Mouse (Mus musculus) induced T-regulatory cell, adult 2 months (primary cell): ENCODE measurements around the gene Akp3.

Source experiments
- DNase-seq: peaks from one replicate; pipeline ENCODE4 v3.0.0-alpha.2; 2012; ENCODE audit warnings: low read depth

The Akp3 gene

DNA sequence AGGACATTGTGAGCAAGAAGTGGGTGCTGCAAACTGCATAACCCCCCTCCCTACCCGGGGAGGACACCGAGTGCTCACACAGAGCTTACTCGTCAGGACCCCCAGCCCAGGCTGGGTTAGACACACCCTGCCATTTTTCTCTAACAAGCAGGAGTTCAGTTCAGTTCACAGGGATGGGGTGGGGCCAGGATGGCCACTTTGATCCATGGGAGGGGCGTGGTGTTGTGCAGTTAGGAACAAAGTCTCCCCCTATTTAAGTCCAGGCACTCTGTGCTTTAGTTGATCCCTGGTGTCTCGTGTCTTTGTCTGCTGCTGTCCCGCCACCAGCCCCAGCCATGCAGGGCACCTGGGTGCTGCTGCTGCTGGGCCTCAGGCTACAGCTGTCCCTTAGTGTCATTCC is at the start of gene Akp3:
Akp3 (plus strand) TSS at position 301 of the 400 bp plus-strand sequence.
- no peak for DNase-seq

DNA sequence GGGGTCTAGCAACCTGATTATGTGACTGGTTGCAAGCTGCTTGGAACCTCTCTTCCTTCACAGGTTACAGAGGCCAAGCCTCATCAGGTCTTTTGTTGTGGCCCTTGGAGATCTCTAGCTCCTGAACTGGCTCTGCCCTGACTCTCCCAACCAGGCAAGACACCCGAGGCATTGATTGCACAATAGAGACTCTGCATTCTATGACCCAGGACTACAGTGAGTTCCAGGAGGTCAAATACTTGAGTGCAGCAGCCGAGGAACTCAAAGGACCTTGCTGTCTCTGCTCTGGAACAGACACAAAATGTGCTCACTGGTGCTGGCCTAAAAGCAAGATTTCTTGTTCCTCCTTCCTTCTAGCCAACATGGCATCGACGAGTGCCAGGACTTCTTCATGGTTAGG is 38.6 kb upstream of the Akp3 start:
- no peak for DNase-seq

DNA sequence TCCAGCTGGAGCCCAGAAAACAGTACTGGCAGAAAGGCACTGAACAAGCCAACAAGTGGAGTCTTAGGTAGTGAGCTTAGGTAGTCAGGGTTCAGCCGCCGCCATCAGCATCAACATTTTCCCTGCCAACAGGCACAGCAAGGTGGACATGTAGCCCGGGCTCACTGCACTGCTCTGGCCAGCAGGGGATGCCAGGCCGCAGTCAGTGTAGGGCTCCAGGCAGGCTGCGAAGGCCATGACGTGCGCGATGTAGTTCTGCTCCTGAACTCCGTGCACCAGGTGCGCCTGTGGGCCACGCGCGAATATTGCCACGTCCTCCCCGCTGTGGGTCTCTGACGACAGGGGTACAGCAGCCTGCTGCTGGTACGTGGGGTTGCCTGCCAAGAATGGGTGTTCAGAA is 37.8 kb upstream of the Akp3 start:
- no peak for DNase-seq

DNA sequence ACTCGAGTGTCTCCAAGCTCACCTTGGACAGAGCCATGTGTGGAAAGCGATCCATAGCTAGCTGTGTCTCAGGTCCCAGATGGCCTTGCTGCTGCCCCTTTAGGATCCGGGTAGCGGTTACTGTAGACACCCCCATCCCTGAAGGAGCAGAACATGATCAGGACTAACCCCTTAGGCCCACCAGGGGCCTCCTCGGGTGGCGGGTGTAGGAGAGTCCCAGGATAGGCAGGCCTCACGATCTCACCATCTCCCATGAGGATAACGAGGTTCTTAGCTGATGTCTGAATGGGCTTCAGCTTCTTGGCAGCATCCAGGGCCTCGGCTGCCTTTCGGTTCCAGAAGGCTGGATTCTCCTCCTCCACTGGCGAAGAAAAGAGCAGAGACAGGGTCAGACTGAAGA is 35.5 kb upstream of the Akp3 start:
- no peak for DNase-seq

DNA sequence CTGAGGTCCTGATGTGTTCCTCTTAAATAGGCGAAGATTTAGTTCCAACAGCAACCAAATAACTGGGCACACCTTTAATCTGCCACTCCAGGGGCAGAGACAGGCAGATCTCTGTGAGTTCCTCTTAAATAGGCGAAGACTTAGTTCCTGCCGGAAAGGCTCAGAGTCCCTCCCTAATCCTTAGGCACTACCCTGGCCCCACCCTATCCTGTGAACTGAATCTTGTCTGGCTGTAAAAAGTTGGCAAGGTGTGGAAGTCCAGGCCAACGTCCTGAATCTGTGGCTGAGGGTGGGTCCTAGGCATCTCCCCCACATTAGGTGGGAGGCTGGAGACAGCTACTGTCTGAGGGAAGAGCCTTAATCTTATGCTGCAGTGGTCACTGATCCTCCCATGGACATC is 34.9 kb upstream of the Akp3 start, which contains the start of gene Alppl2:
Alppl2 (minus strand) TSS at position 101 of the 400 bp plus-strand sequence.
- DNase-seq: no peak

DNA sequence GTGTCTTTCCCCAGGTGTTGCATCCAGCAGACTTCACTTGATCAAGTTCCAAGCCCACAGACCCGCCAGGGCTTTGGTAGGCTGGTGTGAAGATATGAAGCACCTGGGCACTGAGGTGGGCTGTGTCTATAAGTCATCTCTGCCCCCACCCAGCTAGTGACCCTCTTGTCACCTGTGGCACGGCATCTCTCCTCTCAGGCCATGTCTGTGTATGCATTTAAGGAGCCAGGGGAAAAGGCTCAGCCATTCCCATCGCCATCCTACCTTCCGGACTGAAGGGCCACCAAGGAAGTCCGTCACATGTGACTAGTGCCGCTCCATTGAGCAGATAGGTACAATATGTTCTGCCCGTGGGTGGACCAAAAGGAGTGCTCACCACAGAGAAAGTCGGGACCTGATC is 29.1 kb upstream of the Akp3 start:
- DNase-seq: no peak

DNA sequence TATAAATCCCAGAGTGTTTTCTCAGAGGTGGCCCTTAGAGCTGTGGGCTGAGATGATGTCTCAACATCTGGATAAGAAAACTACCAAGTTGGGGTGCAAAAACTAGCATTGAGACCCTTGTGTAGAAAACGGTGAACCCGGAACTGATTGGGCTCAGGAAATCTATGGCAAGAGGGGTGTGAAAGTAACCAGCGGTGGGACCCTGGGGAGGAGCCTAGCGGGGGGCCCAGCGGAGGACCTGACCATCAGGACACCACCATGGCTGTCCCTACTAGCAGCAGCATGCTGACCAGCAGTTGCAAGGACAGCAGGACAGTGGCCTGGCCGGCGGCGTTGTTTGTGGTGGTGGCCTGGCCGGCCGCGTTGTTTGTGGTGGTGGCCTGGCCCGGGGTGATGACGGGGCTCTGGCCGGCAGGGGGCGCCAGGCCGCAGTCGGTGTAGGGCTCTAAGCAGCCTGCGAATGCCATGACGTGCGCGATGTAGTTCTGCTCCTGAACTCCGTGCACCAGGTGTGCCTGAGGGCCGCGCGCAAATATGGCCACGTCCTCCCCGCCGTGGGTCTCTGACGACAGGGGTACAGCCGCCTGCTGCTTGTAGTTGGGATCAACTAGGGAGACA is 26.3 kb upstream of the Akp3 start:
- peak; percentile 44 for DNase-seq

DNA sequence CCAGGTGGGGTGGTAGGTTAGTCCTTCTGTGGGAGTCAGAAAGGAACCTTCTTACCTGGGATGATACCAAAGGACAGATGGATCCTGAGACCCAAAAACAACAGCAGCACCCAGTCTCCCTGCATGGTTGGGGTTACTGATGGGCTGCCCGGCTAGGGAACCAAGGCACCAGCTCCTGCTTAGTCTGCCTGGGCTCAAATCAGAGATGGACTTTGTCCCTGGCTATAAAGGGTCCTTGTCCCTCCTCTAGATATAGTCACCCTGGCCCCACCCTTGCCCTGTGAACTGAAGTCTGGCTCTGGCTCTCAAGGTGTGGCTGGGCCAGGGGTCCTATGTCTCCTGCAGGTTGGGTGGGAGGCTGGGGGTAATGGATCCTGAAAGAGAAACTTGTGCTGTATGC is 23.4 kb upstream of the Akp3 start, which contains the start of gene Alpi:
Alpi (minus strand) TSS at position 196 of the 400 bp plus-strand sequence.
- DNase-seq: no peak

DNA sequence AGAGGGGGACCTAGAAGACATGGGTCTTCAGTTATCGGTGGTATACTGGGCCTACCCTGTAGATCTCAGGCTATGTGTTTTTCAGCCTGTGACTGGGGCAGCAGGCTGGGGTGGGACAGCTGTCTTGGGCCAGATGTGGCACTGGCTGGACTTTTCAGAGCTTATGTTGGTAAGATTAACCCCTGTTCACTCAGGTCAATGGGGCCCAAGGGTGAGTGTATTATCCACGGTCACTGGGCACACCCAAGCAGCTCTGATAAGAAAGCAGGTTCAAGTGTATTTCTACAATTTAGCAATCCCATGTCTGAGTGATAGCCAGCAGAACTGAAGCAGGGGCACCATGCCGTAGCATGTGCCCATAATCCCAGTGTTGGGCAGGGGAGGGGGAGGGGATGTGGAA is 22.7 kb upstream of the Akp3 start:
- DNase-seq: no peak

DNA sequence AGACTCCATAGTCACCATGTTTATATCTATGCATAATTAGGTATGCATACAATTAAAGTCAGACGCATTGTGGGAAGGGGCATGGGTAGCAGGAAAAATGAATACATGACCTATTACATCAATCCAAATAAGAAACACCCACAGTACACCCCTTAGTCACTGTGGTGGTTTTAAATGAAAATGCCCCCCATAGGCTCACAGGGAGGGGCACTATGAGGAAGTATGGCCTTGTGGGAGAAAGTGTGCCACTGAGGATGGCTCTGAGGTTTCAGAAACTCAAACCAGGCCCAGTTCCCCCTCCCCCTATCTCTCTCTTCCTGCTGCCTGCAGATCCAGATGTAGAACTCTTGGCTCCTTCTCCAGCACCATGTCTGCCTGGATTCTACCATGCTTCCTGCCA is 20.8 kb upstream of the Akp3 start:
- no peak for DNase-seq

DNA sequence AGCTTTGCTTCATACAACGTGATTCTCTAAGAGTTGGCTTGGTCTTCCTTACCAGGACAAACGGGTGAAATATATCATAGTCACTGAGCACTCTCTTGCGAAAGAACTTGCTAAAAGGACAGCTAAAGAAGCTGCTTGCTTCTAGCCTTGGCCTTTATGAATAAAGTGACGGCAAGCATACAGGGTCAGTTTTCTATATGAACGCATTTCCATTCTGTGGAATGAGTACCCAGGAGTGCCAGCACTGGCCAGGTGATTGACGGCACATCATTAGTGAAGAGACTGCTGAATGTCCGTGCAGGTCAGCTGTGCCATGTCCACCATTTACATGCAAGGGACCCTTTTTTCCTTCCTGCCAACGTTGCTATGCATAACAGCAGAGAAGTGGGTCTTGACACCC is 18.2 kb upstream of the Akp3 start:
- DNase-seq: no peak

DNA sequence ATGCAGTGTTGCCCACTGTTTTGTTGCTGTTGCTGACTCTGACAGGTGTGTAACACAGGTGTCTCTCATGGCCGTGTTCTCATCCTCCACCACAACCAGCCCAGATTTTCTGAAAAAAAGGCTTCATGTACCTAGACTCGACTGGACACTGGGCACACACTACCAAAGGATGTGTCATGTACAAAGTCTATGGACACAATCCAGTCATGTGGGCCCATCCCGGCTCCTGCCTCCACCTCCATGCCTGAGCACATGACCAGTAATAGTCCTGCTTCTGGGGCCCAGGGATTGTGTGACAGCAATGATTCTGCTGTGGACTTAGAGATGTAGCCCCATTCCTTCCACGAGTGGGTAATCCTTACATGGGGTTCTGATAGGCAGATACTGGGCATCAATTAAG is 16.2 kb upstream of the Akp3 start:
- no peak for DNase-seq

DNA sequence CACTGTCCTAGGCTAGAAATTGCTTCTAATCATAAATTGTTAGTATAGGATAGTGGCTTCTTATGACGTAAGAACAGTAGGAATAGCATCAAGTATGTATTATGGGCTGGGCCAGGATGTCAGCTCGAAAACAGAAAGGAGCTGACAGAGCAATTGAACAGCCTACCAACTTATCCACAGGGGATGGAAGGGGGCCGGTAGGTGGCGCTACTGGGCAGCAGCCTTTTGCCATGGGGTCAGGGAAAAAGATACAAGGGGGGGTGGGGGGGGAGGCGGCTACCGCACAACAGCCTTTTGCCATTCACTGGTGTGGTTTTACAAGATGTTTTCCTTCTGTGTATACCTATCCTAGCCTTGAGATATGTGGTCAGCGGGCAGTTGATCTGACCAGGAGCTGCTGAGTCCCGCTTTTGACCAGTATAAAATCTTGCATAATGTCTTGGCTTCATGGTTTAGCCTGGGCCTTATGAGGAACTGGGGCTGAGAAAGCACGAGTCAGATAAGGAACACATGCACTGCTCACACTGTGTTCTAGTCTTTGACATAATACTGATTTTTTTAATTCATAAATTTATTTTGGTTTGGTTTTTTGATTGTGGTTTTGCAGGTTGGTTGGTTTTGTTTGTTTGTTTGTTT is 12.9 kb upstream of the Akp3 start:
- DNase-seq: peak; percentile 24

DNA sequence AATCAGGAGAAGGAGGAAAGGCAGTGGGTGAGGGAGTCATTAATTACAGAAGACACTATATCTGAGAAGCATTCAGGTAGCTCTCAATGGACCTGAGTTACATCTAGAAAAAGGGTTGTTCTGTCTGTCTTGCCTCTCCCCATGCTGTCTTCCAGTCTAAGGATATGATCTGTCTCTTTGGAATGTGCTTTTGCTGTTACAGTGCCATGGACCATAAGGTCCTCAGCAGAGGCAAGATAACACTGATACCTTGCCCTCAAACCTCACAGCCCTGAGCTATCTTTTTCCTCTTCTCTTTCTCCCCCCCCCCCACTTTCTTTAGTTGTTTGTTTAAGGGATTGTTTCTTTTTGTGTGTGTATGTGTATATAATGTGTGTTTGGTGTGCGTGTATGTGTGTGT is 10.0 kb upstream of the Akp3 start:
- no peak for DNase-seq

DNA sequence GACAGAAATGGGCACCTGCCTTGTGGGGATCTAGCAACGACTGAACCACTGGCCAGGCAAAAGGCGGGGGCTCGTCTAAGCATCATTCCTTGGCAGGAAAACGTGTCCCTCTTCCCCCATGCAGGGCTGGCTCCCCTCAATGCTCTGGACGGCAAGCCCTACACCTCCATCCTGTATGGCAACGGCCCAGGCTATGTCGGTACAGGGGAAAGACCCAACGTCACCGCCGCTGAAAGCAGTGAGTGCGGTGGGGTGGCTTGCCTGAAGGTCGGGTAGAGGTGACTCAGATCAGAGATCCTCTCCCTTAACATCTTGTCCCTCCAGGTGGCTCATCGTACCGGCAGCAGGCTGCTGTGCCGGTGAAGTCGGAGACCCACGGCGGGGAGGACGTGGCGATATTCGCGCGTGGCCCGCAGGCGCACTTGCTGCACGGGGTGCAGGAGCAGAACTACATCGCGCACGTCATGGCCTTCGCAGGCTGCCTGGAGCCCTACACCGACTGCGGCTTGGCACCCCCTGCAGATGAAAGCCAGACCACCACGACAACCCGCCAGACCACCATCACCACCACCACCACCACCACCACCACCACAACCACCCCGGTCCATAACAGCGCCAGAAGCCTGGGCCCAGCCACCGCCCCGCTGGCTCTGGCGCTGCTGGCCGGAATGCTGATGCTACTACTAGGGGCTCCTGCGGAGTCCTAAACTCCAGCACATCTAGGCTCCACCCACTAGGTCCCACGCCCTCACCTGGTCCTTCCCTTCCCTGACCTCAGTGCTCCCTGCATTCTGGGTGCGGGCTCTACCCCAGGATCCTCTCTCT is 2.6 kb downstream of the Akp3 start:
- DNase-seq: no peak

DNA sequence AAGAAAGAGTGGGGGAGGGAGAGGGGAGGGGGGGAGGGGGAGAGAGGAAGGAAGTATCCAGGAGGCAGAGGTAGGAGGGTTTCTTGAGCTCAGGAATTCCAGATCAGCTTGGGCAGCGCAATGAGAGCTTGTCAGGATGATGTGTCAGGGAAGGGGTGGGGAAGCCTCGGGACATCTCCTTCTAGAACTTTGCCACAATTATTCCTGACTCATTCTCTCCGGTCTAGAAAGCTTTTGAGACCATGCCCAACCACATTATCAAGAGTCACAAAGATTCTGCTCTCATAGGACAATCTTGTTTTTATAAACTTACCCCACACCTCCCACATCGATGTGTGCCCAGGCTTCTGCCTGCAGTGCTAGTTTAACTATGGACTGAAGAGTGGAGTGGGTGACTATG is 7.0 kb downstream of the Akp3 start:
- DNase-seq: no peak

DNA sequence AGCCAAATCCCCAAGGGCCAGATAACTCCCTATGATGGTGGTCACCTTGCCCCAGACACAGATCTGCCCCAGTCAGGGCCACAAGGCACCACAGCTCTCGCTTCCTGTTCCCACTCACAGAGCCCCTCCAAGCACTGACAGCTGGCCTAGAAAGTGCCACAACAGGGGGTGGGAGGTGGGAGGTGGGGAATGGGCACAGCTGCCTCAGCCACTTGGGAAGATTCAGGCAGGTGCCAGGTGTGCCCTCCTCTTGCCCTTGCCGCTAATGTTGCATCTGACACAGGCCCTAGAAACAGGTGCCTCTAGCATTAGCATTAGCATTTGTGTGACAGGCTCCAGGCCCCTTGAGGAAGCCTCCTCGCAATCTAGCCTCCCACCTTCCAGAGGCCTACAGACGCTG is 16.8 kb downstream of the Akp3 start:
- DNase-seq: no peak

DNA sequence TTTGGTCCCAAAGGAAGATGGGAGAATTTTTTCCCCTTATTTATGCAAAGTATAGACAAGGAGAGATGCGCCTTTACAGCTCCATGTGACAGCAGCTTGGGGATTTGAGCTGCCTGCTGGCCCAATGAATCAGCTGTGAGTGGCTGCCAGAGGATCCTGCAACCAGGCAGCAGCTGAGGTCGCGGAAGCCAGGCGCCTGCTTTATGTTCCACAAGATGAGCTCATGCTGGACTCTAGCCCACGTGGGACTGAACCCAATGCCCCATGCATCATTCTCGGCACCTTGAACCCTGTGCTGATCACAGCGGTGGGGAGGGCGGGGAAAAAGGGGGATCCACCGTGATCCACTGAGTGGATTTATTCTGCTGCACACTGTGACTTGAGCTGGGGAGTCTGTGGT is 17.7 kb downstream of the Akp3 start:
- no peak for DNase-seq

DNA sequence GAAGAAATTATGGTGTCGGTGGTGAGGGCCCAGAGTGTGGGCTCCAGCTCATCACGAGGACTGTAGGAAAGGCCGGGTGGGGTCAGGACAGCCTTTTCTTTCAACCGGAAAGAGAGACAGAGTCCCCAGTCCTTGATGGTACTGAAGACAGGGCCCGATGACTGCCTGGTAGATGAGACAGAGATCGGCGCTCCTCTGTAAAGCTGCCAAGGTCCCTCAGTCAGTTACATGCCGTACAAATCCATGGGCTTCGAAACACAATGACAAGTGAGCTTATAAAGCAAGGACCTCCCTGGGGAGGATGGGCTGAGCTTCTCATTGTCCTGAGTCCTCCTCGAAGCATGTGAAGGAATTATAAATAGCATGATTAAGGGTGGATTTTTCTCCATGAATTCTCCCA is 18.4 kb downstream of the Akp3 start:
- no peak for DNase-seq

DNA sequence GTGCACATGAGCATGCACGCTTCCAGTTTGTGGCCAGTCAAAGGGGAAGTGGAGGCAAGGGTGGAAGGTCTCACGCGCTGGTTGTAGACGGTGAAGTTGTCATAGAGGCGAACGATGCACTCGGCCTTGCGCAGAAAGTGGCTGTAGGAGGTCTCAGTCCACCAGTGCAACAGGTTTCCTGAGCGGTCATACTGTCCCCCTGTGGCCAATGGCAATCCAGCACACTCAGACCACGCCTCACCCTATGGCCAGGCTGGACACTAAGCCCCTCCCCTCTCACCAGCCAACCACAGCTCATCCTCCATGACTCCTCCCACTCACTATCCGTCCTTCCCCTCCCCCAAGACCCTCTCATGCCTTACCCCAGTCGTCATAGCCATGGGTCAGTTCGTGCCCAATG is 24.6 kb downstream of the Akp3 start:
- DNase-seq: no peak

DNA sequence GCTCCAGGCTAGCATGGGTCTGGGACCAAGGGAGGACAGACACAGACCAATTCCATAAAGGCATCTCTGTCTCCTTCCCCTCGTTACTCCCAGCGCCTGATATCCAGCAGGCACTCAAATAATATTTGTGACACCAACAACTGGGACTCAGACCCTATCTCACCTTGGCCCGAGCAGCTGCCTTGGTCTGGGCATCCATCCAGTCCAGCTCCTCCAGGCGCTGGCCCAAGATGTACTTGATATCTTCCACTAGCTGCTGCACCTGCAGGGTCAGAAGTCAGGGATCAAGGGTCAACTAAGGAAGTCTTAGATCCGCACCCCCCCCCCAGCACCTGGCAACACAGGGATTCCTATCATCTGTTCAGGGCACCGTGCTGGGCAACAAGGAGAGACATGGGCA is 26.5 kb downstream of the Akp3 start:
- no peak for DNase-seq

DNA sequence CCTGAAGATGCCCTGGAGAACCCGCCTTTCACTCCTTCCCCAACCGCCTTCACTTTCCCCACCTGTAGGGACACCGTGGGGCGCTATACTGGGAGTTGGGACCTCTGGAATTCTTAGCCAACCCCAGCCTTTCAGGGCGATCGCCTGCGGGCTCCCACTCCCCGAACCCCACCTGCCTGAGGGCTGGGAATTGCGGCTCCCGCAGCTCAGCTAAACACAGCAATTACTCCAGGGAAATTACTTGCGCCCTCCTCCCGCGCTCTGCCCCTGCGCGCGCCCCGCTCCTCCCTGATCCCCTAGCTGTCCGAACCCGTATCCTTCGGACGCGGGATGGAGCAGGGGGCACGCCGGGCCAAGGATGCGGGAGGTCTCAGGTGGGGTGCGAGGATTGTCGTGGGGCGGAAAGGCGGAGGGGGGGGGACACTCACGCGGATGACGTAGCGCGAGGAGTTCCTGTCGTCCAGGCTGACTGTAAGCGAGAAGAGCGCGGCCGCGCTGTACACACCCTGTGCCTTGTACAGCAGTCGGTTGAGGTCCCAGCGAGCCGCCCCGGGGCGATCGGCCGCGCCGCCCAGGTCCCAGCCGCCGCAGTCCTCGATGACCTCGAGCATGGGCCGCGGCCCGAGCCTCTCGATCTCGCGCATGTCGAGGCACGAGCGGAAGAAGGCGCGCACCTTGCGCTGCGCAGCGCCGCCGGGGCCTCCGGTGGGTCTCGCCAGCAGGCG is 29.2 kb downstream of the Akp3 start:
- DNase-seq: no peak
